Mouse (Mus musculus) liver, adult 2 months (tissue): Measurements from ENCODE around the gene Rfx2.

Experiments
- CTCF ChIP-seq: fragments of 200-500 bp; IDR thresholded peaks from 2 replicates; pipeline ENCODE4 v1.5.1; 2011; ENCODE audit warnings: low read depth, low read length, control low read depth
- POLR2A ChIP-seq: fragments of 200-500 bp; IDR thresholded peaks from 2 replicates; pipeline ENCODE4 v1.6.1; 2011; ENCODE audit warnings: low read length, control low read depth; ENCODE audit not compliant: insufficient read depth; ENCODE audit errors: extremely low read depth

- TF ChIP-seq CTCF = no peak
- TF ChIP-seq POLR2A = no peak
Measured at GRCm38 (mm10) chr17:56727659-56728058, 103.2 kb downstream of the Rfx2 start.
